18 mouse cellular contexts compared by ENCODE assay signal in genomic region chr10:109008456-109008855, GRCm38 (mm10). TPM values are rescaled to one million over a fixed set of nuclear protein-coding genes. Genes with fewer than 3 reads are reported as not detected.
DNase-seq lines count a peak whose midpoint lies in the region; ATAC-seq and TF ChIP-seq lines count a peak whose summit lies in the region.
"Had no signal": no experiment of that assay in that cellular context is flagged by ENCODE, and none has a peak within 500 bp of the region (broad histone marks: within the 10 kb centered on the region; RNA-seq: fewer than 3 reads in every experiment).

No protein-coding gene starts in this region.

- 91% methylated on average over 13 of the region's 13 CpGs for WGBS in forebrain, embryonic 13.5 days
- WGBS in forebrain, embryonic 10.5 days, result 94% methylated on average over 13 of the region's 13 CpGs
- WGBS in hindbrain, postnatal 0 days, result 89% methylated on average over 13 of the region's 13 CpGs
- WGBS in intestine, embryonic 16.5 days, result 93% methylated on average over 13 of the region's 13 CpGs

- ATAC-seq in forebrain, embryonic 13.5 days, result no peak
- ATAC-seq in hindbrain, postnatal 0 days, result no peak
- ATAC-seq in intestine, embryonic 16.5 days, result no peak
- ATAC-seq: inflammation-experienced regulatory T-cells, adult 6 months had no signal

- no peak overlapping the region for H3K27ac ChIP-seq in forebrain, embryonic 13.5 days
- no peak overlapping the region for H3K27ac ChIP-seq in forebrain, embryonic 10.5 days
- peak overlapping the region; percentile 38; the same call in 1 of the 2 replicates for H3K27ac ChIP-seq in hindbrain, postnatal 0 days
- H3K27ac ChIP-seq in intestine, embryonic 16.5 days (ENCODE audit: low read length), result no peak overlapping the region
- H3K27ac ChIP-seq: embryonic facial prominence, embryonic 13.5 days; gastrocnemius, adult 2 months; heart, adult 2 months; kidney, embryonic 15.5 days; stomach, postnatal 0 days had no signal

- TF ChIP-seq CTCF in hindbrain, postnatal 0 days (IDR thresholded peaks at IDR 0.05; ENCODE audit: low read depth), result no peak

- peak overlapping the region; percentile 22 for H3K4me3 ChIP-seq in forebrain, embryonic 13.5 days
- H3K4me3 ChIP-seq in forebrain, embryonic 10.5 days, result no peak overlapping the region
- peak overlapping the region; percentile 80 for H3K4me3 ChIP-seq in hindbrain, postnatal 0 days (ENCODE audit: low read length)
- no peak overlapping the region for H3K4me3 ChIP-seq in intestine, embryonic 16.5 days (ENCODE audit: low read length)
- H3K4me3 ChIP-seq: embryonic facial prominence, embryonic 13.5 days; gastrocnemius, adult 2 months; heart, adult 2 months; kidney, embryonic 15.5 days had no signal

- H3K9ac ChIP-seq in forebrain, embryonic 13.5 days, result no peak overlapping the region
- peak overlapping the region; percentile 41; the same call in 1 of the 2 replicates for H3K9ac ChIP-seq in hindbrain, postnatal 0 days (replicated peaks; ENCODE audit: low read length)
- H3K9ac ChIP-seq in intestine, embryonic 16.5 days (ENCODE audit: low read depth, low read length), result no peak overlapping the region
- H3K9ac ChIP-seq: embryonic facial prominence, embryonic 13.5 days; kidney, embryonic 15.5 days; lung, embryonic 14.5 days had no signal

- no peak for DNase-seq in forebrain, embryonic 10.5 days (ENCODE audit: extremely low spot score, low spot score)
- peak; percentile 68 for DNase-seq in brain, adult 2 months (ENCODE audit: low read depth, low spot score)
- peak; percentile 14 to 29 for DNase-seq in cerebellum, postnatal 36 days
- no peak for DNase-seq in hindbrain, postnatal 0 days (ENCODE audit: low spot score)
- no peak for DNase-seq in gastrocnemius, postnatal 4 days (ENCODE audit: low spot score in 2 of 2)
- DNase-seq in kidney, postnatal 4 days, result no peak
- DNase-seq: gastrocnemius, adult 2 months; heart, adult 2 months; liver; lung, embryonic 14.5 days; thymus, postnatal 25 days had no signal

- H3K9me3 ChIP-seq in forebrain, embryonic 13.5 days (replicated peaks), result no peaks in the 10 kb centered on the region
- H3K9me3 ChIP-seq in forebrain, embryonic 10.5 days, result no peaks in the 10 kb centered on the region
- no peaks in the 10 kb centered on the region for H3K9me3 ChIP-seq in hindbrain, postnatal 0 days (ENCODE audit: low read length)
- H3K9me3 ChIP-seq in intestine, embryonic 16.5 days (ENCODE audit: control insufficient read depth, low read length), result no peaks in the 10 kb centered on the region
- H3K9me3 ChIP-seq: embryonic facial prominence, embryonic 13.5 days; kidney, embryonic 15.5 days had no signal

- H3K4me2 ChIP-seq in forebrain, embryonic 13.5 days, result peak overlapping the region; percentile 94
- H3K4me2 ChIP-seq in hindbrain, postnatal 0 days (ENCODE audit: low read depth, low read length), result peak overlapping the region; percentile 97
- no peak overlapping the region for H3K4me2 ChIP-seq in intestine, embryonic 16.5 days (ENCODE audit: low read depth, low read length)
- H3K4me2 ChIP-seq: embryonic facial prominence, embryonic 13.5 days; kidney, embryonic 15.5 days; lung, embryonic 14.5 days had no signal

- peaks cover 18% of the 10 kb centered on the region for H3K4me1 ChIP-seq in forebrain, embryonic 13.5 days
- peaks cover 22% of the 10 kb centered on the region for H3K4me1 ChIP-seq in forebrain, embryonic 10.5 days
- no peaks in the 10 kb centered on the region for H3K4me1 ChIP-seq in hindbrain, postnatal 0 days (ENCODE audit: insufficient read depth, low read length)
- peaks cover 11% of the 10 kb centered on the region for H3K4me1 ChIP-seq in intestine, embryonic 16.5 days (ENCODE audit: control insufficient read depth, insufficient read depth, low read length)

- no peaks in the 10 kb centered on the region for H3K36me3 ChIP-seq in forebrain, embryonic 13.5 days (ENCODE audit: poor library complexity, severe bottlenecking)
- H3K36me3 ChIP-seq in forebrain, embryonic 10.5 days (replicated peaks), result no peaks in the 10 kb centered on the region
- H3K36me3 ChIP-seq in hindbrain, postnatal 0 days (ENCODE audit: insufficient read depth, low read length), result no peaks in the 10 kb centered on the region
- no peaks in the 10 kb centered on the region for H3K36me3 ChIP-seq in intestine, embryonic 16.5 days (ENCODE audit: control insufficient read depth, insufficient read depth, low read length)
- H3K36me3 ChIP-seq: embryonic facial prominence, embryonic 13.5 days; kidney, embryonic 15.5 days had no signal

- H3K27me3 ChIP-seq in forebrain, embryonic 13.5 days, result no peaks in the 10 kb centered on the region; the same call in 1 of the 2 replicates
- peaks cover 44% of the 10 kb centered on the region for H3K27me3 ChIP-seq in forebrain, embryonic 10.5 days (ENCODE audit: poor library complexity, severe bottlenecking)
- no peaks in the 10 kb centered on the region for H3K27me3 ChIP-seq in hindbrain, postnatal 0 days (ENCODE audit: insufficient read depth, low read length)
- H3K27me3 ChIP-seq in intestine, embryonic 16.5 days (replicated peaks; ENCODE audit: control insufficient read depth, insufficient read depth, low read length), result peaks cover 15% of the 10 kb centered on the region

RNA-seq across cellular contexts. Expression of gene Syt1, which starts 2.3 kb away (rescaled TPM):
- polyA plus RNA-seq in forebrain, embryonic 13.5 days (2015; fragmentation: Nextera tagmentation; extraction: Ambion mirVana), result 45.9 and 51.3 TPM in 2 replicates
- 3.8 and 4.2 TPM in 2 replicates for polyA plus RNA-seq in forebrain, embryonic 10.5 days (2016; fragmentation: Nextera tagmentation; extraction: Ambion mirVana)
- total RNA-seq in hindbrain, postnatal 0 days (2014; rRNA removed), result 96.1 TPM in 2 replicates
- polyA plus RNA-seq in hindbrain, postnatal 0 days (2015; fragmentation: Nextera tagmentation; extraction: Ambion mirVana), result 145 and 147 TPM in 2 replicates
- total RNA-seq in gastrocnemius, postnatal 4 days (2021), result under 1 TPM; 0.18 to 0.22 TPM
- 6.9 and 7.0 TPM in 2 replicates for polyA plus RNA-seq in intestine, embryonic 16.5 days (2015; fragmentation: Nextera tagmentation; extraction: Ambion mirVana)
- total RNA-seq: gastrocnemius, adult 2 months; megakaryocyte progenitor cell, adult 5-6 weeks had no signal
- polyA plus RNA-seq: inflammation-experienced regulatory T-cells, adult 6 months had no signal

Comparison
In these comparisons a context has a peak if more than half of its experiments do, and no peak if none do; other contexts are left out.
1. H3K4me3 ChIP-seq: peak in forebrain, embryonic 13.5 days (single experiment) and hindbrain, postnatal 0 days (single experiment); none in forebrain, embryonic 10.5 days (single experiment) and intestine, embryonic 16.5 days (single experiment).
2. DNase-seq: peak in brain, adult 2 months (single experiment) and cerebellum, postnatal 36 days (2 of 2); none in forebrain, embryonic 10.5 days (single experiment), hindbrain, postnatal 0 days (single experiment), gastrocnemius, postnatal 4 days (0 of 2) and kidney, postnatal 4 days (0 of 2).